Comparison of ENCODE assay signal across 23 mouse cellular contexts in the genomic region with DNA sequence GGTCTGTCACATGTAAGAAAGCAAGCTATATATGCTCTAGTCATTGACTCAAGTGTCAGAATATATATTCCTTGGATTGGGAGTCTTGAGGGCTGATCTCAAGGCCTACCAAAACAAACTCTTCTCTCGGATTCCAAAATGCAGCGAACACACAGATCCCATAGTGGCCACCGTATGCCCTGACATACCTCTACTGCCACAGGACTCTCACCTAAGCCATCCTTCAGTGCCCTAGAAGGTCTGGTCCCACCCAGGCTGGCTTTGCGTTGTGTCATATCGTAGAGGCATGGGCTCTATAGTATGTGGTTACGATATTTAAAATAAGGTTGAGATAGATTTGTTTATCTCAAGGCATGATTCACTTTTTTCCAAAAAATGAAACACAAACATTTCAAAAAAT.
"Had no signal": no experiment of that assay in that cellular context is flagged by ENCODE, and none has a peak within 500 bp of the region (broad histone marks: within the 10 kb centered on the region; RNA-seq: fewer than 3 reads in every experiment).

No protein-coding gene starts in this region.

- H3K9ac ChIP-seq: limb, embryonic 12.5 days; limb, embryonic 13.5 days; limb, embryonic 15.5 days; liver, embryonic 12.5 days; liver, embryonic 13.5 days; liver, embryonic 14.5 days; liver, embryonic 15.5 days; liver, postnatal 0 days; lung, embryonic 14.5 days; lung, embryonic 15.5 days; midbrain, embryonic 12.5 days; midbrain, embryonic 13.5 days; midbrain, embryonic 15.5 days; neural tube, embryonic 12.5 days had no signal

- H3K27me3 ChIP-seq: limb, embryonic 12.5 days; limb, embryonic 13.5 days; limb, embryonic 15.5 days; liver, embryonic 12.5 days; liver, embryonic 13.5 days; liver, embryonic 15.5 days; lung, embryonic 15.5 days; megakaryocyte, embryonic 14.5 days; midbrain, embryonic 12.5 days; midbrain, embryonic 13.5 days; midbrain, embryonic 15.5 days; neural tube, embryonic 12.5 days had no signal

- DNase-seq: left cerebral cortex, postnatal 4 days; liver; liver, embryonic 13.5 days; liver, postnatal 0 days; lung, adult 2 months; midbrain, embryonic 14.5 days had no signal

- H3K4me3 ChIP-seq: limb, embryonic 10.5 days; limb, embryonic 12.5 days; limb, embryonic 13.5 days; limb, embryonic 15.5 days; liver, embryonic 12.5 days; liver, embryonic 13.5 days; liver, embryonic 15.5 days; lung, embryonic 15.5 days; megakaryocyte, embryonic 14.5 days; midbrain, embryonic 10.5 days; midbrain, embryonic 12.5 days; midbrain, embryonic 13.5 days; midbrain, embryonic 15.5 days; myocyte; neural tube, embryonic 12.5 days had no signal

- H3K36me3 ChIP-seq: limb, embryonic 10.5 days; limb, embryonic 15.5 days; liver, embryonic 12.5 days; liver, embryonic 13.5 days; liver, embryonic 15.5 days; lung, embryonic 15.5 days; midbrain, embryonic 10.5 days; midbrain, embryonic 12.5 days; midbrain, embryonic 15.5 days; neural tube, embryonic 12.5 days had no signal

- H3K9me3 ChIP-seq: limb, embryonic 10.5 days; limb, embryonic 12.5 days; limb, embryonic 13.5 days; limb, embryonic 15.5 days; liver, embryonic 12.5 days; liver, embryonic 13.5 days; liver, embryonic 15.5 days; lung, embryonic 15.5 days; megakaryocyte, embryonic 14.5 days; midbrain, embryonic 10.5 days; midbrain, embryonic 12.5 days; midbrain, embryonic 13.5 days; midbrain, embryonic 15.5 days; neural tube, embryonic 12.5 days had no signal

- H3K4me1 ChIP-seq: limb, embryonic 10.5 days; limb, embryonic 13.5 days; liver, embryonic 12.5 days; liver, embryonic 13.5 days; liver, embryonic 15.5 days; lung, embryonic 15.5 days; midbrain, embryonic 10.5 days; midbrain, embryonic 12.5 days; neural tube, embryonic 12.5 days had no signal

- H3K27ac ChIP-seq: limb, embryonic 10.5 days; limb, embryonic 12.5 days; limb, embryonic 13.5 days; limb, embryonic 15.5 days; liver, embryonic 12.5 days; liver, embryonic 13.5 days; liver, embryonic 14.5 days; liver, embryonic 15.5 days; lung, embryonic 15.5 days; macrophage; midbrain, embryonic 10.5 days; midbrain, embryonic 12.5 days; midbrain, embryonic 13.5 days; midbrain, embryonic 15.5 days; neural tube, embryonic 12.5 days had no signal
